Comparison of ENCODE assay signal across 8 mouse cellular contexts in the genomic region with DNA sequence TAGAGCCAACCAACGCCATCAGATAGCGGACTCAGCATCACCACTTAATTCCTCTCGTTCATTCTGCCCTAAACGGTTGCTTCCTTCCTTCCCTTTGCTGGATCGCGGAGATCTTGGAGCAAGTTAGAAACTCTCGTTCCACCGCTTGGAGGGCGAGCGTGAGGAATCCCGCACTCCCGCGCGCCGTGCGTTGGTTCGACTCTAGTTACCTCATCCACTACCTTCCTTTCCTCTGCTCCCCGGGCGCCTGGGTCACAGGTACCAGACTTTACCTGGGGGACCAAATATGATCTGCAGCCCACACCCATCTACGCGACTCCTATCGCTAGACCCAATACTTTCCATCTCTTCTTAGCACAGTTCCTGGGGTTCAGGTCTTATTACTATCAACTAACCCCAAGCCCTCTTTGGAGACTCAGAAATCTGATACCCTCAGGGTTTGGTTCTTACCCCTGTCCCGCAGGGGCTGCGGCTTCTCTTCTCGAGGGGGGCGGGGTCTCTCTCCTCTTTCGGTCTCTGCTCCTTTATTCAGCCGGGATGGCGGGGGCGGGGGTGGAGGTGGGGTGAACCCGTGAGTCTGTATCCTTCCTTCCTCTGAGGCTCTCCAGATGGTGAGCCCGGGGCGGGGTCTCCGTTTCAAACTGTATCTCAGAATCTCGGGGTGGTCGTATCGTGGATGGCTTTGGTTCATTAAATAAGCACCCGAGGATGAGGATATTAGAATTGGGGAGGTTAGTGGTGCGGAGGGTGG. TPM values are rescaled to one million over a fixed set of nuclear protein-coding genes. Genes with fewer than 3 reads are reported as not detected.
DNase-seq lines count a peak whose midpoint lies in the region; ATAC-seq and TF ChIP-seq lines count a peak whose summit lies in the region.

Bcl6b (minus strand) TSS at position 539 of the 751 bp plus-strand sequence.

- H3K9me3 ChIP-seq in embryonic facial prominence, embryonic 11.5 days (replicated peaks; ENCODE audit: control insufficient read depth, low read length), result no peaks in the 10 kb centered on the region
- no peaks in the 10 kb centered on the region for H3K9me3 ChIP-seq in limb, embryonic 13.5 days
- H3K9me3 ChIP-seq in neural tube, embryonic 15.5 days (replicated peaks), result no peaks in the 10 kb centered on the region

- 2% methylated on average over 39 of the region's 39 CpGs for WGBS in spleen, adult 2 months
- WGBS in embryonic facial prominence, embryonic 11.5 days, result 2% methylated on average over 38 of the region's 39 CpGs
- 2% methylated on average over 39 of the region's 39 CpGs for WGBS in limb, embryonic 13.5 days
- WGBS in neural tube, embryonic 15.5 days, result 2% methylated on average over 39 of the region's 39 CpGs

- H3K4me2 ChIP-seq in embryonic facial prominence, embryonic 11.5 days (ENCODE audit: low read depth, low read length), result peak within 1 kb of the TSS; percentile 49
- peak within 1 kb of the TSS; percentile 56 for H3K4me2 ChIP-seq in limb, embryonic 13.5 days (replicated peaks)
- H3K4me2 ChIP-seq in neural tube, embryonic 15.5 days, result peak within 1 kb of the TSS; percentile 63

- H3K27ac ChIP-seq in spleen, adult 2 months (ENCODE audit: insufficient read depth, low read length), result peak within 1 kb of the TSS; percentile 52; the same call in 1 of the 2 replicates
- H3K27ac ChIP-seq in embryonic facial prominence, embryonic 11.5 days (replicated peaks; ENCODE audit: low read depth, low read length), result no peak within 1 kb of the TSS
- H3K27ac ChIP-seq in limb, embryonic 13.5 days, result no peak within 1 kb of the TSS
- H3K27ac ChIP-seq in neural tube, embryonic 15.5 days (replicated peaks), result peak within 1 kb of the TSS; percentile 46; the same call in 1 of the 2 replicates

- no peak for TF ChIP-seq CTCF in spleen, adult 2 months (IDR thresholded peaks at IDR 0.05; ENCODE audit: extremely low read depth, insufficient read depth, insufficient read length, insufficient replicate concordance)

- TF ChIP-seq POLR2A in spleen, adult 2 months (IDR thresholded peaks at IDR 0.05; ENCODE audit: low read depth, low read length), result no peak

- no peak for DNase-seq in spleen, adult 2 months (ENCODE audit: low read depth in 1 of 2, low spot score in 2 of 2)
- DNase-seq in spleen, adult 12 weeks (ENCODE audit: low spot score), result no peak
- DNase-seq in embryonic facial prominence, embryonic 11.5 days (ENCODE audit: low spot score), result no peak
- peak; percentile 59 to 68 for DNase-seq in heart, postnatal 10 days
- no peak for DNase-seq in ovary, adult 18-20 months (ENCODE audit: low spot score)
- DNase-seq in layer of hippocampus, postnatal 25 days (ENCODE audit: extremely low spot score in 1 of 2, low spot score in 1 of 2), result no peak

- ATAC-seq in embryonic facial prominence, embryonic 11.5 days (replicated peaks; ENCODE audit: insufficient number of reproducible peaks, low FRiP score, low TSS enrichment, low read depth), result no peak
- ATAC-seq in limb, embryonic 13.5 days (ENCODE audit: low FRiP score, low read depth), result no peak
- ATAC-seq in neural tube, embryonic 15.5 days (ENCODE audit: low FRiP score), result no peak

- peak within 1 kb of the TSS; percentile 40 for H3K4me3 ChIP-seq in spleen, adult 2 months (ENCODE audit: extremely low read depth, insufficient read depth, insufficient read length)
- peak within 1 kb of the TSS; percentile 24 for H3K4me3 ChIP-seq in embryonic facial prominence, embryonic 11.5 days (ENCODE audit: low read depth, low read length)
- peak within 1 kb of the TSS; percentile 35 for H3K4me3 ChIP-seq in limb, embryonic 13.5 days
- peak within 1 kb of the TSS; percentile 29 for H3K4me3 ChIP-seq in neural tube, embryonic 15.5 days (replicated peaks)

- peaks cover 5% of the 10 kb centered on the region; the same call in 1 of the 2 replicates for H3K4me1 ChIP-seq in spleen, adult 2 months (ENCODE audit: control insufficient read depth, insufficient read depth, insufficient read length)
- H3K4me1 ChIP-seq in embryonic facial prominence, embryonic 11.5 days (ENCODE audit: control insufficient read depth, insufficient read depth, low read length), result no peaks in the 10 kb centered on the region; the same call in 1 of the 2 replicates
- peaks cover 50% of the 10 kb centered on the region for H3K4me1 ChIP-seq in limb, embryonic 13.5 days
- H3K4me1 ChIP-seq in neural tube, embryonic 15.5 days, result peaks cover 42% of the 10 kb centered on the region

- intact Hi-C loops in heart, postnatal 10 days (cut with DNase I), result no loop called here

- H3K9ac ChIP-seq in embryonic facial prominence, embryonic 11.5 days (replicated peaks; ENCODE audit: low read length), result peak within 1 kb of the TSS; percentile 32; the same call in 1 of the 2 replicates
- H3K9ac ChIP-seq in limb, embryonic 13.5 days, result peak within 1 kb of the TSS; percentile 45; the same call in 1 of the 2 replicates
- H3K9ac ChIP-seq in neural tube, embryonic 15.5 days (replicated peaks), result peak within 1 kb of the TSS; percentile 23; the same call in 1 of the 2 replicates

- no peaks in the 10 kb centered on the region for H3K36me3 ChIP-seq in spleen, adult 2 months (ENCODE audit: control insufficient read depth, insufficient read depth, low read length)
- no peaks in the 10 kb centered on the region for H3K36me3 ChIP-seq in embryonic facial prominence, embryonic 11.5 days (replicated peaks; ENCODE audit: control insufficient read depth, insufficient read depth, low read depth, low read length)
- H3K36me3 ChIP-seq in limb, embryonic 13.5 days, result peaks cover 1% of the 10 kb centered on the region
- peaks cover under 1% of the 10 kb centered on the region; the same call in 1 of the 2 replicates for H3K36me3 ChIP-seq in neural tube, embryonic 15.5 days

- no peaks in the 10 kb centered on the region for H3K27me3 ChIP-seq in spleen, adult 2 months (ENCODE audit: control insufficient read depth, insufficient read depth, low read length)
- H3K27me3 ChIP-seq in embryonic facial prominence, embryonic 11.5 days (ENCODE audit: control insufficient read depth, insufficient read depth, low read length), result peaks cover 54% of the 10 kb centered on the region
- peaks cover 66% of the 10 kb centered on the region for H3K27me3 ChIP-seq in limb, embryonic 13.5 days
- H3K27me3 ChIP-seq in neural tube, embryonic 15.5 days (replicated peaks), result peaks cover 70% of the 10 kb centered on the region

RNA-seq across cellular contexts. Expression of gene Bcl6b, which starts in this region (rescaled TPM):
- 3.7 and 5.6 TPM in 2 replicates for polyA plus RNA-seq in spleen, adult 2 months (2012; rRNA removed)
- polyA plus RNA-seq in embryonic facial prominence, embryonic 11.5 days (2014; fragmentation: Nextera tagmentation; extraction: Ambion mirVana), result 6.7 and 6.9 TPM in 2 replicates
- 10 to 100 TPM; 54.7 to 55.5 TPM for total RNA-seq in heart, postnatal 10 days (2021)
- 10.0 and 10.3 TPM in 2 replicates for polyA plus RNA-seq in limb, embryonic 13.5 days (2015; fragmentation: Nextera tagmentation; extraction: Ambion mirVana)
- 5.2 and 6.6 TPM in 2 replicates for polyA plus RNA-seq in neural tube, embryonic 15.5 days (2015; fragmentation: Nextera tagmentation; extraction: Ambion mirVana)
- 1 to 10 TPM; 1.2 to 2.1 TPM for total RNA-seq in layer of hippocampus, postnatal 25 days (2021)

Comparison
In these comparisons a context has a peak if more than half of its experiments do, and no peak if none do; other contexts are left out.
1. RNA of gene Bcl6b (total RNA-seq): 54.7 to 55.5 TPM in heart, postnatal 10 days; 1.2 to 2.1 TPM in layer of hippocampus, postnatal 25 days; every median in the first group is over 10 times any median in the second.
2. DNase-seq: peak in heart, postnatal 10 days (2 of 2); none in spleen, adult 2 months (0 of 2), spleen, adult 12 weeks (single experiment), embryonic facial prominence, embryonic 11.5 days (single experiment), ovary, adult 18-20 months (single experiment) and layer of hippocampus, postnatal 25 days (0 of 2).
3. H3K27ac ChIP-seq: peak in spleen, adult 2 months (single experiment) and neural tube, embryonic 15.5 days (single experiment); none in embryonic facial prominence, embryonic 11.5 days (single experiment) and limb, embryonic 13.5 days (single experiment).
4. Peak in every context shown above with its lines, with median percentiles within 50 percentile points of each other: H3K4me3 ChIP-seq, H3K4me2 ChIP-seq and H3K9ac ChIP-seq.